Mouse (Mus musculus): ENCODE results near the gene Paxip1. TPM values are rescaled to one million over a fixed set of nuclear protein-coding genes. Genes with fewer than 3 reads are reported as not detected.

The Paxip1 gene
- polyA plus RNA-seq, 1 experiment from 2014 or later: 40.9 TPM

GRCm38 (mm10) chr5:27716026-27716425 is 75.5 kb downstream of the Paxip1 start:
- no peaks in the 10 kb centered on the region for H3K4me1 ChIP-seq (ENCODE audit: control insufficient read depth, insufficient read depth, low read length)
- ATAC-seq (ENCODE audit: insufficient number of reproducible peaks, insufficient read depth, low FRiP score, low read depth): no peak
- H3K4me2 ChIP-seq (replicated peaks; ENCODE audit: low read depth, low read length): no peak overlapping the region
- H3K9ac ChIP-seq (replicated peaks; ENCODE audit: low read depth, low read length): no peak overlapping the region
- H3K27ac ChIP-seq (ENCODE audit: low read length): no peak overlapping the region
- H3K36me3 ChIP-seq (ENCODE audit: control insufficient read depth, insufficient read depth, low read length): no peaks in the 10 kb centered on the region
- H3K27me3 ChIP-seq (ENCODE audit: control insufficient read depth, insufficient read depth, low read length): no peaks in the 10 kb centered on the region
- 80% methylated on average over 4 of the region's 4 CpGs for WGBS
- H3K9me3 ChIP-seq (ENCODE audit: control insufficient read depth, low read depth, low read length): no peaks in the 10 kb centered on the region
- H3K4me3 ChIP-seq (ENCODE audit: low read depth, low read length): no peak overlapping the region

- H3K4me2 ChIP-seq (replicated peaks; ENCODE audit: low read depth, low read length): no peak overlapping the region
- 58% methylated on average over 9 of the region's 9 CpGs for WGBS
- no peak overlapping the region for H3K27ac ChIP-seq (ENCODE audit: low read length)
- H3K4me3 ChIP-seq (ENCODE audit: low read depth, low read length): no peak overlapping the region
- H3K27me3 ChIP-seq (ENCODE audit: control insufficient read depth, insufficient read depth, low read length): no peaks in the 10 kb centered on the region
- H3K9me3 ChIP-seq (ENCODE audit: control insufficient read depth, low read depth, low read length): no peaks in the 10 kb centered on the region
- H3K4me1 ChIP-seq (ENCODE audit: control insufficient read depth, insufficient read depth, low read length): no peaks in the 10 kb centered on the region
- no peak overlapping the region for H3K9ac ChIP-seq (replicated peaks; ENCODE audit: low read depth, low read length)
- no peaks in the 10 kb centered on the region for H3K36me3 ChIP-seq (ENCODE audit: control insufficient read depth, insufficient read depth, low read length)
- ATAC-seq (ENCODE audit: insufficient number of reproducible peaks, insufficient read depth, low FRiP score, low read depth): no peak
Observed at GRCm38 (mm10) chr5:27714356-27714755, 77.1 kb downstream of the Paxip1 start.

DNA sequence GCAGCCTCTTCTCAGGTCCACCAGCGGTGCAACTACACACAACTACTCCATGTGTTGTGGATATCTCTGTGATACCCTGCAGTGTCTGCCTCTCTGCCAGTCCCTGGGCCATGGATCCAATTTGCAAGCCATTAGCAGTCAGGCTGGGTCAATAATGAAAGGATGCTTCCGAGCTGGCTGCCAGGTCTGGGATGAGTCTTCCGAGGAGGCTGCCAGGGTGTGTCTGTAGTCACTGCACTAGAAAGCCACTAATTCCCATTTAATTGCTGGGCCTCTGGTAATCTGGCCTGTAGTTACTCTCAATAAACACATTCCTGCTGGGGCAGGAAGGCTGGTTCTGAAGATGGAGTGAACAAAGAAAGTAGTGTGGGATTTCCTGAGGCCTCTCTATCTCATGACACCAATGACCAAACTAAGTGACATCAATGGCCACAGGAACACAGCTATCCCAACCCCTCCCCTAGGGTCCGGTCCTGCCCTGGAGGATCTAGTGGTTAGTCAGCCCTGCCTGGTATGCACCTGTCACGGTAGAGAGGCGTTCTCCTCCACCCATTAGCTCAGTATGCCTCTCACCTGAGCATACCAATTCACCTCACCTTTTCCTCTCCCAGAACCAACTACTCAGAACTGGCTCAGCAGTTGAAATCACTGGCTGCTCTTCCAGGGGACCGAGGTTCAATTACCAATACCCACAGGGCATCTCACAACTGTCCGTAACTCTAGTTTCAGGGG is 79.9 kb downstream of the Paxip1 start:
- Histone ChIP-seq H3K9ac (replicated peaks; ENCODE audit: low read depth, low read length) (no peak overlapping the region), H3K4me2 (replicated peaks; ENCODE audit: low read depth, low read length) (no peak overlapping the region), H3K27ac (ENCODE audit: low read length) (no peak overlapping the region), H3K27me3 (ENCODE audit: control insufficient read depth, insufficient read depth, low read length) (no peaks in the 10 kb centered on the region), H3K36me3 (ENCODE audit: control insufficient read depth, insufficient read depth, low read length) (no peaks in the 10 kb centered on the region), H3K4me3 (ENCODE audit: low read depth, low read length) (no peak overlapping the region), H3K4me1 (ENCODE audit: control insufficient read depth, insufficient read depth, low read length) (no peaks in the 10 kb centered on the region), H3K9me3 (ENCODE audit: control insufficient read depth, low read depth, low read length) (no peaks in the 10 kb centered on the region)
- WGBS: 66% methylated on average over 8 of the region's 8 CpGs
- ATAC-seq (ENCODE audit: insufficient number of reproducible peaks, insufficient read depth, low FRiP score, low read depth): no peak

- Histone ChIP-seq H3K27me3 (ENCODE audit: control insufficient read depth, insufficient read depth, low read length) (no peaks in the 10 kb centered on the region), H3K9ac (replicated peaks; ENCODE audit: low read depth, low read length) (no peak overlapping the region), H3K4me2 (replicated peaks; ENCODE audit: low read depth, low read length) (no peak overlapping the region), H3K9me3 (ENCODE audit: control insufficient read depth, low read depth, low read length) (no peaks in the 10 kb centered on the region), H3K36me3 (ENCODE audit: control insufficient read depth, insufficient read depth, low read length) (no peaks in the 10 kb centered on the region), H3K27ac (ENCODE audit: low read length) (no peak overlapping the region), H3K4me1 (ENCODE audit: control insufficient read depth, insufficient read depth, low read length) (no peaks in the 10 kb centered on the region), H3K4me3 (ENCODE audit: low read depth, low read length) (no peak overlapping the region)
- 9% methylated on average over 6 of the region's 6 CpGs for WGBS
- ATAC-seq (ENCODE audit: insufficient number of reproducible peaks, insufficient read depth, low FRiP score, low read depth): peak; percentile 66; the same call in 1 of the 2 replicates
Observed at GRCm38 (mm10) chr5:27708209-27708608, 83.3 kb downstream of the Paxip1 start.

DNA sequence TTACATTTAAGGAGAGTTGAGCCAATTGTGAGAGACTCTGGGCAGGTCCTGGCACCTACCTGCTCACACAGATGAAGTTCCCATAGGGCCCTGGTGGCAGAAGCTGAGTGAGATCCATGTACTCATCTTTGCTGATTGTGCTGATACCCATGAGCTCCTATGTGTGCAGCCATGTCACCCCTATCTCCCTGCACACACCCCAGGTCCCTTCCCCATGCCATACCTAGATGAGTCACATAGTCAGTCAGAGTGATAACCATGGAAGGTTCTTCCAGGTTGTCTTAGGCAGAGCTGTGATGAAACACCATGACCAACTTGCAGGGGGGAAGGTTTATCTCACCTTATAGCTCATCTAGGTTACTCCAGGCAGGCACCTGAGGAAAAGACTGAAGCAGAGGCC is 84.2 kb downstream of the Paxip1 start:
- Histone ChIP-seq H3K27ac (ENCODE audit: low read length) (no peak overlapping the region), H3K36me3 (ENCODE audit: control insufficient read depth, insufficient read depth, low read length) (no peaks in the 10 kb centered on the region), H3K4me3 (ENCODE audit: low read depth, low read length) (no peak overlapping the region), H3K4me1 (ENCODE audit: control insufficient read depth, insufficient read depth, low read length) (no peaks in the 10 kb centered on the region), H3K9me3 (ENCODE audit: control insufficient read depth, low read depth, low read length) (no peaks in the 10 kb centered on the region), H3K27me3 (ENCODE audit: control insufficient read depth, insufficient read depth, low read length) (no peaks in the 10 kb centered on the region), H3K9ac (replicated peaks; ENCODE audit: low read depth, low read length) (no peak overlapping the region), H3K4me2 (replicated peaks; ENCODE audit: low read depth, low read length) (no peak overlapping the region)
- no peak for ATAC-seq (ENCODE audit: insufficient number of reproducible peaks, insufficient read depth, low FRiP score, low read depth)

DNA sequence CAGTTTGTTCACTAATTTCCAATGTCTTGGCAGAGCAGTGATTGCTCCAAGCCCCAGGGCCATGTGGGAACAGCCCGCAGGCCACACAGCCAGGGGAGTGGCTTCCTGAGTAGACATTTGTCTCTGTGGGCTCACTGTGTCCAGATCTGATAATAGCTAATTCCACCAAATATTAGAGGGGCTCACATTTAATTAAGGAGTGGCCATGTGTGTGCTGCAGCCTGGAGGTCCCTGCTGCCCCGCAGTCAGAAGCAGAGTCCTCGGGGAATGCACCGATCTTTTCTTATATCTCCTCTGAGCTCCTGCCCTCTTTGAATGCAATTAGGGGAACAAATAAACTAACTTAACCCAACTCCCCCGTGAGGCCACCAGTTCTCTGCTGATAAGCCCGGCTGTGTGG is 84.9 kb downstream of the Paxip1 start:
- ATAC-seq (ENCODE audit: insufficient number of reproducible peaks, insufficient read depth, low FRiP score, low read depth): no peak
- 43% methylated on average over 6 of the region's 6 CpGs for WGBS

DNA sequence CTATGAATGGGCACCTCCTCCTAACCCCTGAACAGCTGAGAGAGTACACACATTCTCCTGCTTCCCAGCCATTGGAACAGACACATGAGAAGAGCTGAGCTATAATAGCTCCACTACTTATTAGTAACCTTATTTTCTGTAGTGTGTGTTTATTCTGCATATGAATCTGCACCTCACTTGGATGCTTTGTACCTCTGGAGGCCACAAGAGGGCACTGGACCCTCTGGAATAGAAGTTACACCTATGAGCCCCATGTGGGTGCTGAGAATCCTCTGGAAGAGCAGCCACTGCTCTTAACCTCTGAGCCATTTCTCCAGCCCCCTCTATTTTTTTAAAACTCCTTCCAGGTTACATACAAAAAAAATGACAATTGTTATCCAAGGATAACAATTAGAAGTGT is 86.5 kb downstream of the Paxip1 start:
- Histone ChIP-seq H3K9ac (replicated peaks; ENCODE audit: low read depth, low read length) (no peak overlapping the region), H3K4me1 (ENCODE audit: control insufficient read depth, insufficient read depth, low read length) (no peaks in the 10 kb centered on the region), H3K27me3 (ENCODE audit: control insufficient read depth, insufficient read depth, low read length) (no peaks in the 10 kb centered on the region), H3K4me2 (replicated peaks; ENCODE audit: low read depth, low read length) (no peak overlapping the region), H3K27ac (ENCODE audit: low read length) (no peak overlapping the region), H3K36me3 (ENCODE audit: control insufficient read depth, insufficient read depth, low read length) (no peaks in the 10 kb centered on the region), H3K9me3 (ENCODE audit: control insufficient read depth, low read depth, low read length) (no peaks in the 10 kb centered on the region), H3K4me3 (ENCODE audit: low read depth, low read length) (no peak overlapping the region)
- ATAC-seq (ENCODE audit: insufficient number of reproducible peaks, insufficient read depth, low FRiP score, low read depth): no peak

More for the DNA sequence above, 84.9 kb downstream of the Paxip1 start:
- no peak overlapping the region for H3K4me3 ChIP-seq (ENCODE audit: low read depth, low read length)
- no peaks in the 10 kb centered on the region for H3K4me1 ChIP-seq (ENCODE audit: control insufficient read depth, insufficient read depth, low read length)
- H3K36me3 ChIP-seq (ENCODE audit: control insufficient read depth, insufficient read depth, low read length): no peaks in the 10 kb centered on the region
- no peaks in the 10 kb centered on the region for H3K27me3 ChIP-seq (ENCODE audit: control insufficient read depth, insufficient read depth, low read length)
- H3K9ac ChIP-seq (replicated peaks; ENCODE audit: low read depth, low read length): no peak overlapping the region
- H3K4me2 ChIP-seq (replicated peaks; ENCODE audit: low read depth, low read length): no peak overlapping the region
- no peak overlapping the region for H3K27ac ChIP-seq (ENCODE audit: low read length)
- no peaks in the 10 kb centered on the region for H3K9me3 ChIP-seq (ENCODE audit: control insufficient read depth, low read depth, low read length)

- ATAC-seq (ENCODE audit: insufficient number of reproducible peaks, insufficient read depth, low FRiP score, low read depth): no peak
- no peaks in the 10 kb centered on the region for H3K4me1 ChIP-seq (ENCODE audit: control insufficient read depth, insufficient read depth, low read length)
- WGBS: 90% methylated on average over 6 of the region's 6 CpGs
- no peak overlapping the region for H3K4me2 ChIP-seq (replicated peaks; ENCODE audit: low read depth, low read length)
- no peak overlapping the region for H3K4me3 ChIP-seq (ENCODE audit: low read depth, low read length)
- H3K27ac ChIP-seq (ENCODE audit: low read length): no peak overlapping the region
- no peaks in the 10 kb centered on the region for H3K27me3 ChIP-seq (ENCODE audit: control insufficient read depth, insufficient read depth, low read length)
- no peaks in the 10 kb centered on the region for H3K36me3 ChIP-seq (ENCODE audit: control insufficient read depth, insufficient read depth, low read length)
- no peaks in the 10 kb centered on the region for H3K9me3 ChIP-seq (ENCODE audit: control insufficient read depth, low read depth, low read length)
- no peak overlapping the region for H3K9ac ChIP-seq (replicated peaks; ENCODE audit: low read depth, low read length)
Observed at GRCm38 (mm10) chr5:27702482-27702881, 89.0 kb downstream of the Paxip1 start.
